Mouse (Mus musculus) midbrain, embryonic 15.5 days (tissue): ENCODE measurements around the gene Jazf1. TPM values are rescaled to one million over a fixed set of nuclear protein-coding genes. Genes with fewer than 3 reads are reported as not detected.

Source experiments
- ATAC-seq: fragments of 200-750 bp; cut with Nextera tagmentation; replicated peaks from 2 replicates; pipeline ENCODE4 v1.8.0; 2017; ENCODE audit warnings: moderate TSS enrichment
- H3K27ac ChIP-seq: fragments of 300-500 bp; sonication (generic); 2 replicates; pipeline ENCODE4 v1.5.1; 2015; ENCODE audit warnings: mild to moderate bottlenecking, inconsistent platforms
- H3K27me3 ChIP-seq: fragments of 300-500 bp; sonication (generic); replicated peaks from 2 replicates; pipeline ENCODE4 v1.6.1; 2015; ENCODE audit warnings: inconsistent platforms
- H3K36me3 ChIP-seq: fragments of 300-500 bp; sonication (generic); replicated peaks from 2 replicates; pipeline ENCODE4 v1.6.1; 2015; ENCODE audit warnings: inconsistent platforms
- H3K4me1 ChIP-seq: fragments of 300-500 bp; sonication (generic); 2 replicates; pipeline ENCODE4 v1.6.1; 2015; ENCODE audit warnings: inconsistent platforms
- H3K4me2 ChIP-seq: fragments of 300-500 bp; sonication (generic); 2 replicates; pipeline ENCODE4 v1.6.1; 2015; ENCODE audit warnings: inconsistent platforms, mild to moderate bottlenecking, moderate library complexity
- H3K4me3 ChIP-seq: fragments of 300-500 bp; sonication (generic); 2 replicates; pipeline ENCODE4 v1.5.1; 2015; ENCODE audit warnings: mild to moderate bottlenecking, inconsistent platforms
- H3K9ac ChIP-seq: fragments of 300-500 bp; sonication (generic); 2 replicates; pipeline ENCODE4 v1.6.1; 2015; ENCODE audit warnings: mild to moderate bottlenecking, inconsistent platforms
- H3K9me3 ChIP-seq: fragments of 300-500 bp; sonication (generic); 2 replicates; pipeline ENCODE4 v1.6.1; 2016; ENCODE audit warnings: inconsistent platforms
- WGBS: fragments of 180-500 bp; shearing (Covaris S2); methylation state at CpG from one replicate; pipeline ENCODE4 v1.1.7; 2015; ENCODE audit warnings: mixed read lengths; 5-methylcytosine and 5-hydroxymethylcytosine counted together
- polyA plus RNA-seq: library from polyadenylated mRNA; unstranded; fragments of >200 nt; fragmentation: Nextera tagmentation; extraction: Ambion mirVana; gene quantifications from 2 replicates; pipeline ENCODE4 v1.2.1, GENCODE M21; 2015

The Jazf1 gene
- polyA plus RNA-seq, 1 experiment from 2014 or later, result 51.4 TPM

DNA sequence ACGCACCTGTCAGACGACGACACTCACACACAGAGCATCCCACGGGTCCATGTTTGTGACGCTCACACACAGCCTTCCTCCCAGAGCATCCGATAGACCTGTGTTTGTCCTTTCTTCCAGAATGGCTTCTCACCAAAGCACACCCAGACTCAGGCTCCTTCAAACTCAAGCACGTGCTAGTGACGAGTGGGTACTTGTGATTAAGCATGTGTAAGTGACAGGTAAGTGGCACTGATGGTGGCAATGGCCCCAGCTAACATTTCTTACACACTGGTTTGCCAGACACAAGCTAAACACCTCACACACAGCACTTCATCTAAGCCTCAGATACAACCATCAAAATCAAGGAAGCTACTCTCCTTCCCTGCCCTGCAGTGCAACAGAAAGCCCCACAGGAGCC lies 77.6 kb downstream of the Jazf1 start:
- H3K27ac ChIP-seq, result no peak overlapping the region
- no peaks in the 10 kb centered on the region for H3K36me3 ChIP-seq
- no peak for ATAC-seq
- H3K4me1 ChIP-seq, result no peaks in the 10 kb centered on the region
- no peak overlapping the region for H3K4me2 ChIP-seq
- H3K4me3 ChIP-seq, result no peak overlapping the region
- no peaks in the 10 kb centered on the region for H3K9me3 ChIP-seq
- 88% methylated on average over 8 of the region's 8 CpGs for WGBS
- H3K27me3 ChIP-seq, result no peaks in the 10 kb centered on the region
- no peak overlapping the region for H3K9ac ChIP-seq

DNA sequence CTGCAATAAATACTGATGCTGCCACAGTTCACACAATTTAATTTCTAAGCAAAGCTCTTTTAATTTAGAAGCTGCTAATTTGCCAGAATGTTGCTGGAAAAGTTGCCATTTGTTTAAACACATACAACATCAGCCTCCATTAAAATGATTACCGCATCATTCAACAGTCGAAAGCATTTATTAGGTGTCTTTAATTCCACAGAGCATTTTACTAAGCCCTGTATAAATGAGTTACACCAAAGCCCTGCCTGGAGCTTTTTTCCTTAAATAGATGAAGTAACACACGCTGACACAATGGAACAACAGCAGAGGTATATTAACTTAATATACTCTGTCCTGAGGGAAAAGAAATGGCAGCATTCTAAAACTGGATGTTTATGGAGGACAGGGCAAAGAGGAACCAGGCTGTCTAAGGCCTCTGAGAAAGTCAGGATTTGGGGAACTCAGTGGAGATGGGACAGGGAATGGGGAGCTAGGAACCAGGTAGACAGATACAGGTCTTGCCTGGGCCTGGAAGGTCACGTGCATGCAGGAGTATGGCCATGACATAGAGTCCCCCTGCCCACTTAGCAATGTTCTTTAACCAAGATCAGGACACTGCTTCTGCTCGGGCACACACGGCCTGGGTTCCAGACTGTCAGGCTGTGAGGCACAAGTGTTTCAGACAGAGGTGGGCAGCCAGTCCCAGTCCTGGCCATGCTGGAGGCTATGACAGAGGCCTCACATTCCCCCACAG lies 80.4 kb downstream of the Jazf1 start:
- no peak overlapping the region for H3K9ac ChIP-seq
- H3K36me3 ChIP-seq, result no peaks in the 10 kb centered on the region
- H3K27ac ChIP-seq, result no peak overlapping the region
- H3K27me3 ChIP-seq, result no peaks in the 10 kb centered on the region
- H3K4me1 ChIP-seq, result no peaks in the 10 kb centered on the region
- no peak for ATAC-seq
- H3K9me3 ChIP-seq, result no peaks in the 10 kb centered on the region
- WGBS, result 79% methylated on average over 6 of the region's 6 CpGs
- no peak overlapping the region for H3K4me3 ChIP-seq
- H3K4me2 ChIP-seq, result no peak overlapping the region

DNA sequence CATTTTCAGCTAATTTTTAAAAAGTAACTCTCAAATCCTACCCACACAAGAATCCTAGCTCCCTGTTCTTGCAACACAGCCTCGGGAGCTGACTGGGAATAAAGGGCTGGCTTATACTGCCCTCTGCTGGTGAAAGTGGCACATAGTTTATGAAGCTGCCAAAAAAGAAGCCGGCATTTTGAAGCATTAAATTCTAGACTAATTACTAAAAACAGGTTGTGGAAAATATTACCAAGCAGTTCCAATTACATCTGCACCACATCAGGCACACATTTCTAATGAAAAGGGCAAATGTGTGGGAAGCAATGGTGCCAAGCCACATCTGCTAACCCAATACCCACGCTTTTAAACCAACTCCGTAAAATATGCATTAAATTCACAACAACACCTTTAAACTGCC lies 81.0 kb downstream of the Jazf1 start:
- 55% methylated on average over 4 of the region's 4 CpGs for WGBS
- Histone ChIP-seq H3K9ac (no peak overlapping the region), H3K4me2 (no peak overlapping the region), H3K4me1 (no peaks in the 10 kb centered on the region), H3K4me3 (no peak overlapping the region), H3K36me3 (no peaks in the 10 kb centered on the region), H3K27ac (no peak overlapping the region), H3K27me3 (no peaks in the 10 kb centered on the region), H3K9me3 (no peaks in the 10 kb centered on the region)
- ATAC-seq, result no peak

DNA sequence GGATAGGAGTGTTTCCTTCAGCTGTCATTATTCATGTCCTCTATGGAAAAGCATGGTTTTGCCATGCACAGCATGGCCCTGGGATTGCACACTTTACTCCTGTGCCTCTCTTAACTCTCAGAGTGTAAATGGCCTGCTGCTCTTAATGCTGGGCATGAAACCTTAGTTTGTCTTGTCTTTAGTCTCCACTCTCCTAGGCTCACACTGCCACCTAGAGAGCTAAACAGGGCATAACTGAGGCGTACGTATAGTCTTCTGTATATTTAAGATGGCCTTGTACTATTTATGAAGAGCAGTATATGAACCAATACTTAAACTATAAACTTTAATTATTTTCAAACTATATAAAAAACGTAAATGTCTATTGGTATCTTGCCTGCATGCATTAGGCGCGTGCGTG lies 86.3 kb downstream of the Jazf1 start:
- no peak overlapping the region for H3K9ac ChIP-seq
- no peaks in the 10 kb centered on the region for H3K36me3 ChIP-seq
- ATAC-seq, result no peak
- H3K4me1 ChIP-seq, result no peaks in the 10 kb centered on the region
- no peak overlapping the region for H3K27ac ChIP-seq
- no peak overlapping the region for H3K4me2 ChIP-seq
- no peaks in the 10 kb centered on the region for H3K9me3 ChIP-seq
- H3K4me3 ChIP-seq, result no peak overlapping the region
- H3K27me3 ChIP-seq, result no peaks in the 10 kb centered on the region
- 90% methylated on average over 6 of the region's 6 CpGs for WGBS

DNA sequence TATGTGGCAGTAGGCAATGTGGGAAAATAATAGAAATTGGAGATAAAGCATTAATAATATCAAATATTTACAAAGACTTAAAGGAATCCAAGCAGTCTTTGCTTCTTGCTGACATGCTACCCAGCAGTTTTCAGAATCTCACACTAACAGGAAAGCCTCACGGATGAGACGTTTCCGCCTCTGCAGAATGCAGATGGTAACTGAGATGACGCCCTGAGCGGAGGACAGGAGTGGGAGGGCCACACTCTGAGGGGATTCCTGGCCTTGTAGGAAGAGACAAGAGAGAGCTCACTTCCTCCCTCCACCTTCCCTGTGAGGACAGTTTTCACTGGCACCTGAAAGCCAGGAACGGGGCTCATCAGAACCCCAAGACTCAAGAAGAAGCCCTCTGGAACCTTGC lies 88.9 kb downstream of the Jazf1 start:
- no peak overlapping the region for H3K4me3 ChIP-seq
- no peak for ATAC-seq

DNA sequence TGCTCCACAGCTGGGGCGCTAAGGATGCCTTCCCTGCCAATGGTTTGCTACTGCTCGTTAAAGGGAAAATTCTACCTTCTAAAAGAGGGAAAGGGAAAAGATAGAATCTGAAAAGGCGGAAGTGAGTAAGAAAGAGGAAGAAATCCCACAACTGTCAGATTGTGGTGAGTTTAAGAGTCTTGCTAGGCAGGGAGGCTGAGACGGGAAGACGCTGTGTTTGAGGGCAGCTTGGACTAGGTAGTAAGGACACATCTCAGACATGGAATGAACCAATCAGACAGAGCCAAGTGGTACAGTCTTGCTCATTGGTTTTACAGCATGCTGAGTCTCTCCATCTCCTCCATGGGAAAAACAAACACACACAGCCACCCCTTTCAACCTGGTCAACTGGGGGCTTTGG lies 95.1 kb downstream of the Jazf1 start:
- no peak for ATAC-seq
- Histone ChIP-seq H3K27ac (no peak overlapping the region), H3K4me1 (no peaks in the 10 kb centered on the region), H3K36me3 (no peaks in the 10 kb centered on the region), H3K9ac (no peak overlapping the region), H3K9me3 (no peaks in the 10 kb centered on the region), H3K4me2 (no peak overlapping the region), H3K4me3 (no peak overlapping the region), H3K27me3 (no peaks in the 10 kb centered on the region)
- WGBS, result 88% methylated on average over 5 of the region's 5 CpGs

More for the DNA sequence above, 88.9 kb downstream of the Jazf1 start:
- Histone ChIP-seq H3K4me1 (no peaks in the 10 kb centered on the region), H3K9ac (no peak overlapping the region), H3K27me3 (no peaks in the 10 kb centered on the region), H3K9me3 (no peaks in the 10 kb centered on the region), H3K4me2 (no peak overlapping the region), H3K27ac (no peak overlapping the region), H3K36me3 (no peaks in the 10 kb centered on the region)
- WGBS, result 95% methylated on average over 6 of the region's 6 CpGs

DNA sequence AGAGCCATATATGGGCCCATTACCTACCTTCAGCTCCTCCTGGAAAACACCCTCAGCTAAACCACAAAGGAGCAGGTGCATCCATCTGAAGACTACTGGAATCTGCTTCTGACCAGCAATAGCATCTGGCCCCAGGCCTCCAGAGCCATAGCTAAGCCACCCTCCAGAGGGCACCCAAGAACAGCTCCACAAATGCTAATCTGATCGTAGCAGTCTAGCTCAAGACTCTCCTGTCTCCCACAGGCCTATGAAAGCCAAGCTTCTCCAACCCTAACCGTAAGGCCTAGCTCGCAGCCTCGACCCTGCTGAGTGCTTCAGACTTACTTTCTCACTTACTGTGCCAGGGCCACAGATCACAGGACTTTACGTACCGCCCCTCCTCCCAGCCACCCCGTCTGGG lies 96.3 kb downstream of the Jazf1 start:
- no peak overlapping the region for H3K9ac ChIP-seq
- no peaks in the 10 kb centered on the region for H3K27me3 ChIP-seq
- 71% methylated on average over 7 of the region's 7 CpGs for WGBS
- no peak overlapping the region for H3K27ac ChIP-seq
- no peaks in the 10 kb centered on the region for H3K4me1 ChIP-seq
- no peak overlapping the region for H3K4me2 ChIP-seq
- H3K9me3 ChIP-seq, result no peaks in the 10 kb centered on the region
- no peak for ATAC-seq
- H3K36me3 ChIP-seq, result no peaks in the 10 kb centered on the region
- H3K4me3 ChIP-seq, result no peak overlapping the region

DNA sequence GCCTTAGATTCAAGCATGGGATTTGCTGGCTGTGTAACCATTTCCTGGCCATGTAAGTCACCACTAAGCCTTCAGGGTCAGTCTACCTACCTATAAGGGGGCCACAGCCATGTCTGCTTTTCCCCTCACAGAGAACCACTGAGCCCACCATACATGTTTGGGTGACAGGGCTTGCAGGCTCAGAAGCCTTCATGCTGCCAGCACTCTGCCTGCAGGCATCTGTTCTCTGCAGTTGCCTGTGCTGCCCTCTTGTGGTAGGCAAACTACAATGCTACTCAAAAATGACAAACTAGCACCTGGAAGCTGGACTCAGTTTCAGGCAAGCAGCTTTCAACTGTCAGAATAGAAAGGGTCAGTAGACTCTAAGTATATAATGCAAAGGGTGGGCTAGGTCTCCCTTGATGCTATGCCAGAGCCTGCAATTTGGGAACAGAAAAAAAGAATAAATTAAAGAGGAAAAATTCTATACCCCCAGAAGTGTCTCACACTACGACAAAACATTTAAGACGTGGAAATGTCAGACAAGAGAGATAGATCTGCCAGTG lies 98.6 kb downstream of the Jazf1 start:
- ATAC-seq, result 0 out of 2 replicates have a peak, but pooled peaks have one; percentile 63
- WGBS, result 92% methylated on average over 2 of the region's 2 CpGs

DNA sequence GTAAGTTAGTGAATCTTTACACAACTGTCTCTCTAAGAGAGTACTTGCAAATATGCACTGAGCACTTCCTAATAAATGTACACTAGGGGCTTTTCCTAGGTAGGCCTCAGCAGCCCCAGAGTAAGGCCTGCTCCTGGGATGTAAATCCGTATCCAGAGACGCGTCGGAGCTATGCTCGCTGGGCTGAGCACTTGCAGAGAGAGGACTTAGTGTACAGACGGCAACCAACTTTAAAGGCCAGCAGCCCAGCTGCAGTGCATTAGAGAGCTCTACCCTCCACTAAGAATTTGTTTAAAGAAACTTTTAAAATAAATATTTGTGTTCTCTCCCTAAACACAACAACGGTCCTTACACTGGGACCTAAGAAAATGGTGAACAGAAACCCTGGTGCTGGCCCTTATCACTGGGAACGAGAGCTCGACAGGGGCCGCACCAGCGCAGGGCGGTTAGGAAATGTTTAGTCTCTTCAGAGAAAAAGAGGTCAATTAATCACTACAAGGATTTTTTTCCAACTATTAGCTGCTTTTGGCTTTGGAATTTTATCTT lies 100.0 kb downstream of the Jazf1 start:
- Histone ChIP-seq H3K27me3 (no peaks in the 10 kb centered on the region), H3K4me1 (peaks cover 12% of the 10 kb centered on the region), H3K9me3 (no peaks in the 10 kb centered on the region), H3K36me3 (no peaks in the 10 kb centered on the region), H3K4me3 (no peak overlapping the region), H3K4me2 (no peak overlapping the region), H3K27ac (no peak overlapping the region), H3K9ac (no peak overlapping the region)
- no peak for ATAC-seq
- 77% methylated on average over 12 of the region's 12 CpGs for WGBS

More for the DNA sequence above, 98.6 kb downstream of the Jazf1 start:
- Histone ChIP-seq H3K27me3 (no peaks in the 10 kb centered on the region), H3K36me3 (no peaks in the 10 kb centered on the region), H3K9ac (no peak overlapping the region), H3K4me3 (no peak overlapping the region), H3K27ac (no peak overlapping the region), H3K4me2 (no peak overlapping the region), H3K9me3 (no peaks in the 10 kb centered on the region), H3K4me1 (no peaks in the 10 kb centered on the region)

DNA sequence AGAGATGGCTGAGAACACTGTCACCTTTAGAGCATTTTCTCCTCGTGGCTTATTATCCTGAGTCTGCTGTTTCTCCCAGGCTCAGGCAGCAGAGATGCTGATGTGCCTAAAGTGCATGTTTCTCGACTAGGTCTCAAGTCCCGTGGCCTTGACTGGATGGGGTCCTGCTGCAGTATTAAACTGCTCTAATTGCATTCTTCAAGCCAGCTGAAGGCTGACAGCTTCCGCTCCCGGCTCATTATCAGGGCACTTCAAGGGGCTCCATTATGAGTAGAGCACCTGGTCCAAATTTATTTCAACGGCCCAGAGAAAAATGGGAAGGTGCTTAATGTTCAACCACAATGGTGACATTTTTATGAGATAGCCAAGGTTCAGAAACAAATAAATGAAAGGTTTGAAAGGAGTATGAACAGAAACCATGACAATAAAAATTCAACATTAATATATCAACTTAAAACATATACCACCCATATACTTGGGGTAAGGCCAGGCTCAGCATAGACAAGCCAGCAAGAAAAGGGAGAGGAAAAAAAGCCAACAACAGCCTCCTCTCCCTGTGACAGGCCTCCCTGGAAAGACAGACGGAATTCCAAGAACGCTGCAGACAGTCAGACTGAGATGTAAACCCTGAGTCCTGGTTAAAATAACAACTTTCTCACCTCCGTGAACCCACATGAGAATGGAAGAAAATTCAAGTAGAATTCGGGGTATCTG lies 100.7 kb downstream of the Jazf1 start:
- WGBS, result 67% methylated on average over 10 of the region's 10 CpGs
- Histone ChIP-seq H3K4me3 (no peak overlapping the region), H3K4me1 (peaks cover 19% of the 10 kb centered on the region), H3K9me3 (no peaks in the 10 kb centered on the region), H3K27me3 (no peaks in the 10 kb centered on the region), H3K9ac (no peak overlapping the region), H3K4me2 (no peak overlapping the region), H3K36me3 (no peaks in the 10 kb centered on the region), H3K27ac (no peak overlapping the region)
- ATAC-seq, result no peak

DNA sequence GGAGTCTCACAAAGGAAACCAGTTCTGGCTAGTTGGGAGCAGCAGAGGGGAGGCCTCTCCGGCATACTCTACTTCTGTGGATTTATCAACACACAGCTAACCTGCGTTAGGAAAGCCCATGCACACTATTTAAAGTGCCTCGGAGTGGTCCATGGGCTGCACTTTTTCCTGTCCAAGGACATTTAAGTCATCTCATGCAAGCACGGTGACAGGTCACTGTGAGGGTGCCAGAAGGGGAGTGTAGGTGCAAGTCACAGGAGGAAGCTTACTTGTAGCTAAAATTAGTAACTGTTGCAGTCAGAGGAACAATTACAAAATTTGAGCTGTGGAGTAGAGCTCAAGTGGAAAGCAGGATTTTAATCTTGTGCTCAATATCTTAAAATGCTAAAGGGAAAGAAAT lies 102.4 kb downstream of the Jazf1 start:
- Histone ChIP-seq H3K27me3 (no peaks in the 10 kb centered on the region), H3K36me3 (no peaks in the 10 kb centered on the region), H3K4me1 (peaks cover 24% of the 10 kb centered on the region), H3K9ac (no peak overlapping the region), H3K9me3 (no peaks in the 10 kb centered on the region), H3K27ac (no peak overlapping the region), H3K4me3 (no peak overlapping the region), H3K4me2 (no peak overlapping the region)
- WGBS, result 79% methylated on average over 4 of the region's 4 CpGs
- no peak for ATAC-seq

DNA sequence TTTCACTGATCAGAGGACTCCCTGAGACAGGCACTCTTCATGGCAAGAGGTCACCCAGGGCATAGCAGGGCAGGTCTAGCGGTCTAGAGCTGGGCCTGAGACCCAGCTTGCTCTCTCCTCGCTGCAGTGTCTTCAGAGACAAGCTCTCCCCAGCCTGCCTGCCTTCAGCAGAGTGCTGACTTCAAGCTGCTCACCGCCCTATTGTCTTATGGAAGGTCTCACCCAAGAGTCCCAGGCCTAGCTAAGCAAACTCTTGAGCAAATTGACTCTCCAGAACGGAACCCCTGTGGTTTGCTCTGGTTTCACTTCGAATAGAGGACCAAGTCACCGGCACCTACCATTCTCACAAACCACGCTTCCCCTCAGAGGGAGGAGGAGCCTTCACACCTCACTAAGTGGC lies 103.1 kb downstream of the Jazf1 start:
- Histone ChIP-seq H3K9me3 (no peaks in the 10 kb centered on the region), H3K36me3 (no peaks in the 10 kb centered on the region), H3K4me2 (no peak overlapping the region), H3K4me1 (peaks cover 24% of the 10 kb centered on the region), H3K27ac (no peak overlapping the region), H3K9ac (no peak overlapping the region), H3K4me3 (no peak overlapping the region), H3K27me3 (no peaks in the 10 kb centered on the region)
- WGBS, result 59% methylated on average over 7 of the region's 7 CpGs
- ATAC-seq, result 0 out of 2 replicates have a peak, but pooled peaks have one; percentile 21
